Mouse (Mus musculus) CH12.LX (cell line): Measurements from ENCODE around the gene Ddx58. TPM values are rescaled to one million over a fixed set of nuclear protein-coding genes. Genes with fewer than 3 reads are reported as not detected.

Experiments used
- DNase-seq: peaks from one replicate; pipeline ENCODE4 v3.0.0-alpha.2; 2013; ENCODE audit errors: extremely low read depth
- H3K27ac ChIP-seq: 2 replicates; pipeline ENCODE4 v1.5.1; 2012; ENCODE audit warnings: low read depth, mild to moderate bottlenecking, control low read depth, moderate library complexity; ENCODE audit not compliant: insufficient read depth
- H3K27me3 ChIP-seq: replicated peaks from 2 replicates; pipeline ENCODE3; 2012; ENCODE audit warnings: inconsistent platforms
- H3K36me3 ChIP-seq, 2 experiments: replicated peaks in 1 of 2; 2 replicates each; pipeline versions ENCODE3 to v1.6.1; 2012; ENCODE audit warnings: inconsistent platforms in 1 of 2, low read length in 1 of 2, mild to moderate bottlenecking in 1 of 2, mixed read lengths in 1 of 2, moderate library complexity in 1 of 2; ENCODE audit not compliant: control insufficient read depth in 1 of 2, insufficient read depth in 1 of 2
- H3K4me1 ChIP-seq, 2 experiments: 2 replicates each; pipeline ENCODE4 v1.6.1; 2012; ENCODE audit warnings: inconsistent platforms in 1 of 2, moderate library complexity in 1 of 2; ENCODE audit not compliant: insufficient read depth in 2 of 2, control insufficient read depth in 1 of 2
- H3K4me2 ChIP-seq: 2 replicates; pipeline ENCODE4 v1.6.1; 2012; ENCODE audit warnings: low read depth, mild to moderate bottlenecking, control low read depth; ENCODE audit not compliant: poor library complexity, insufficient read depth, severe bottlenecking
- H3K4me3 ChIP-seq, 3 experiments: fragments of 150-350 bp in 1 of 3; sonication (generic) in 1 of 3; replicated peaks in 1 of 3; 2 replicates each; pipeline versions ENCODE3 to v1.5.1; 2011 to 2012; ENCODE audit warnings: low read depth in 2 of 3, low read length in 2 of 3, mild to moderate bottlenecking in 2 of 3, moderate library complexity in 2 of 3, control low read depth in 1 of 3, improper control_type of control experiment in 1 of 3, inconsistent platforms in 1 of 3, mixed read lengths in 1 of 3; ENCODE audit not compliant: poor library complexity in 1 of 3
- H3K79me2 ChIP-seq: replicated peaks from 2 replicates; pipeline ENCODE4 v1.6.1; 2012; ENCODE audit warnings: mild to moderate bottlenecking, moderate library complexity; ENCODE audit not compliant: control insufficient read depth, poor library complexity, insufficient read depth, severe bottlenecking; ENCODE audit errors: extremely low read depth
- H3K9ac ChIP-seq: 2 replicates; pipeline ENCODE4 v1.6.1; 2012; ENCODE audit warnings: low read depth, mild to moderate bottlenecking, control low read depth, moderate library complexity; ENCODE audit not compliant: insufficient read depth
- H3K9me3 ChIP-seq: replicated peaks from 2 replicates; pipeline ENCODE3; 2012; ENCODE audit warnings: low read length, inconsistent platforms, mixed read lengths
- BHLHE40 ChIP-seq: IDR thresholded peaks from 2 replicates; pipeline ENCODE4 v1.6.1; 2011; ENCODE audit warnings: mild to moderate bottlenecking, low read depth, low read length, improper control_type of control experiment
- CHD1 ChIP-seq: IDR thresholded peaks from 2 replicates; pipeline ENCODE4 v1.6.1; 2012; ENCODE audit warnings: low read depth, low read length, improper control_type of control experiment, inconsistent platforms
- CHD2 ChIP-seq: IDR thresholded peaks from 2 replicates; pipeline ENCODE4 v1.6.1; 2011; ENCODE audit warnings: low read length, improper control_type of control experiment
- CTCF ChIP-seq, 2 experiments: IDR thresholded peaks in 1 of 2; conservative IDR thresholded peaks in 1 of 2; 2 replicates each; pipeline ENCODE4 v1.5.1; 2011 to 2012; ENCODE audit warnings: low read depth in 2 of 2, low read length in 2 of 2, improper control_type of control experiment in 1 of 2, inconsistent platforms in 1 of 2, mild to moderate bottlenecking in 1 of 2, moderate library complexity in 1 of 2
- E2F4 ChIP-seq: IDR thresholded peaks from 2 replicates; pipeline ENCODE4 v1.6.1; 2011; ENCODE audit warnings: low read depth, low read length, improper control_type of control experiment; ENCODE audit not compliant: insufficient replicate concordance
- ETS1 ChIP-seq: conservative IDR thresholded peaks from 2 replicates; pipeline ENCODE4 v1.6.1; 2012; ENCODE audit warnings: low read depth, mild to moderate bottlenecking, inconsistent platforms, low read length, improper control_type of control experiment, moderate library complexity
- GABPA ChIP-seq: IDR thresholded peaks from 2 replicates; pipeline ENCODE4 v1.6.1; 2012; ENCODE audit warnings: low read depth, low read length, improper control_type of control experiment, inconsistent platforms; ENCODE audit not compliant: insufficient replicate concordance
- HCFC1 ChIP-seq: IDR thresholded peaks from 2 replicates; pipeline ENCODE4 v1.6.1; 2012; ENCODE audit warnings: low read depth, mild to moderate bottlenecking, inconsistent platforms, low read length, improper control_type of control experiment
- IRF4 ChIP-seq: IDR thresholded peaks from 2 replicates; pipeline ENCODE4 v1.6.1; 2014; ENCODE audit warnings: low read depth, mild to moderate bottlenecking, inconsistent platforms, low read length, improper control_type of control experiment
- JUN ChIP-seq: IDR thresholded peaks from 2 replicates; pipeline ENCODE4 v1.6.1; 2011; ENCODE audit warnings: low read depth, mild to moderate bottlenecking, low read length, improper control_type of control experiment, moderate library complexity; ENCODE audit not compliant: insufficient read depth
- JUND ChIP-seq: conservative IDR thresholded peaks from 2 replicates; pipeline ENCODE4 v1.6.1; 2011; ENCODE audit warnings: low read depth, low read length, improper control_type of control experiment
- KAT2A ChIP-seq: IDR thresholded peaks from 2 replicates; pipeline ENCODE4 v1.6.1; 2012; ENCODE audit warnings: low read length, improper control_type of control experiment, inconsistent platforms; ENCODE audit not compliant: insufficient replicate concordance
- MAFK ChIP-seq: IDR thresholded peaks from 2 replicates; pipeline ENCODE4 v1.6.1; 2011; ENCODE audit warnings: low read length, improper control_type of control experiment; ENCODE audit not compliant: insufficient replicate concordance
- MAX ChIP-seq: IDR thresholded peaks from 2 replicates; pipeline ENCODE4 v1.6.1; 2011; ENCODE audit warnings: low read length, improper control_type of control experiment
- MAZ ChIP-seq: IDR thresholded peaks from 2 replicates; pipeline ENCODE4 v1.6.1; 2012; ENCODE audit warnings: low read depth, mild to moderate bottlenecking, inconsistent platforms, low read length, improper control_type of control experiment, moderate library complexity
- MEF2A ChIP-seq: IDR thresholded peaks from 2 replicates; pipeline ENCODE4 v1.6.1; 2014; ENCODE audit warnings: low read depth, mild to moderate bottlenecking, inconsistent platforms, low read length, improper control_type of control experiment, borderline replicate concordance
- NRF1 ChIP-seq: IDR thresholded peaks from 2 replicates; pipeline ENCODE4 v1.6.1; 2014; ENCODE audit warnings: low read depth, mild to moderate bottlenecking, inconsistent platforms, low read length, improper control_type of control experiment, moderate library complexity
- PAX5 ChIP-seq: IDR thresholded peaks from 2 replicates; pipeline ENCODE4 v1.6.1; 2012; ENCODE audit warnings: low read length, inconsistent platforms, mixed read lengths
- POLR2AphosphoS2 ChIP-seq: IDR thresholded peaks from 2 replicates; pipeline ENCODE4 v1.6.1; 2011; ENCODE audit warnings: low read depth, low read length, improper control_type of control experiment
- SIN3A ChIP-seq: IDR thresholded peaks from 2 replicates; pipeline ENCODE4 v1.6.1; 2012; ENCODE audit warnings: low read length, improper control_type of control experiment, inconsistent platforms
- SMC3 ChIP-seq: IDR thresholded peaks from 2 replicates; pipeline ENCODE4 v1.6.1; 2011; ENCODE audit warnings: low read depth, low read length, improper control_type of control experiment
- TBP ChIP-seq: conservative IDR thresholded peaks from 2 replicates; pipeline ENCODE4 v1.6.1; 2011; ENCODE audit warnings: low read depth, low read length, improper control_type of control experiment
- UBTF ChIP-seq: IDR thresholded peaks from 2 replicates; pipeline ENCODE4 v1.6.1; 2012; ENCODE audit warnings: low read depth, mild to moderate bottlenecking, inconsistent platforms, low read length, improper control_type of control experiment, moderate library complexity
- USF1 ChIP-seq: IDR thresholded peaks from 2 replicates; pipeline ENCODE4 v1.6.1; 2014; ENCODE audit warnings: low read depth, mild to moderate bottlenecking, inconsistent platforms, low read length, improper control_type of control experiment
- USF2 ChIP-seq: conservative IDR thresholded peaks from 2 replicates; pipeline ENCODE4 v1.6.1; 2011; ENCODE audit warnings: low read depth, low read length, improper control_type of control experiment
- ZC3H11A ChIP-seq: IDR thresholded peaks from 2 replicates; pipeline ENCODE4 v1.6.1; 2012; ENCODE audit warnings: low read depth, mild to moderate bottlenecking, inconsistent platforms, low read length, improper control_type of control experiment
- ZKSCAN1 ChIP-seq: IDR thresholded peaks from 2 replicates; pipeline ENCODE4 v1.6.1; 2012; ENCODE audit warnings: low read depth, inconsistent platforms, low read length, improper control_type of control experiment, borderline replicate concordance
- ZMIZ1 ChIP-seq: IDR thresholded peaks from 2 replicates; pipeline ENCODE4 v1.6.1; 2012; ENCODE audit warnings: low read depth, mild to moderate bottlenecking, inconsistent platforms, low read length, improper control_type of control experiment
- ZNF384 ChIP-seq: IDR thresholded peaks from 2 replicates; pipeline ENCODE4 v1.6.1; 2012; ENCODE audit warnings: low read depth, low read length, improper control_type of control experiment, inconsistent platforms
- dilution Hi-C: fragments of 300-500 bp; cut with MboI; formaldehyde crosslinking; loops from 2 replicates; pipeline ENCODE4 v1.14.3; 2020; ENCODE audit warnings: low sequenced_read_pairs; ENCODE audit not compliant: extremely low pct_unique_long_range_greater_than_20kb, extremely low pct_ligation_motif_present
- in situ Hi-C: fragments of 300-500 bp; cut with MboI; formaldehyde crosslinking; loops from 3 replicates; pipeline ENCODE4 v1.14.3; 2019; ENCODE audit warnings: low sequenced_read_pairs, low pct_ligation_motif_present, low pct_unique_long_range_greater_than_20kb, mixed read lengths
- polyA plus RNA-seq: library from polyadenylated mRNA; unstranded; fragments of >175 nt; gene quantifications from 2 replicates; pipeline ENCODE4 v1.2.1, GENCODE M21; 2012; ENCODE audit warnings: low read depth; ENCODE audit not compliant: insufficient read length
- total RNA-seq, 2 experiments: library from RNA; depleted of rRNA; stranded (reverse); fragments of 300-350 nt in 1 of 2; fragments of >200 nt in 1 of 2; gene quantifications; 2 replicates each; pipeline ENCODE4 v1.2.3; 2012 to 2014

The Ddx58 gene
- total and polyA plus RNA-seq, 3 experiments, result 4.2 to 7.3 (median 6.6) TPM

- Histone ChIP-seq H3K27ac (no peak overlapping the region), H3K4me2 (no peak overlapping the region), H3K4me3 (no peak overlapping the region), H3K27me3 (no peaks in the 10 kb centered on the region), H3K36me3 (peaks cover 37 to 78% of the 10 kb centered on the region in 2 experiments), H3K4me1 (no peaks in the 10 kb centered on the region), H3K9ac (no peak overlapping the region), H3K9me3 (no peaks in the 10 kb centered on the region), H3K79me2 (no peaks in the 10 kb centered on the region)
- in situ Hi-C loops, result no loop called here
- dilution Hi-C loops, result no loop called here
- TF ChIP-seq GABPA (no peak), CHD1 (no peak), JUND (no peak), CTCF (conservative IDR thresholded peaks at IDR 0.05 in 1 of 2, IDR thresholded peaks at IDR 0.05 in 1 of 2; ENCODE audit: low read depth in 2 of 2, low read length in 2 of 2) (no peak), SMC3 (no peak), E2F4 (no peak), ETS1 (no peak), BHLHE40 (no peak), POLR2AphosphoS2 (no peak), ZNF384 (no peak), IRF4 (no peak), ZMIZ1 (no peak), KAT2A (no peak), HCFC1 (no peak), CHD2 (no peak), NRF1 (no peak), MAFK (no peak)
- no peak for DNase-seq
Measured at GRCm38 (mm10) chr4:40192246-40192645, 47.4 kb downstream of the Ddx58 start.

GRCm38 (mm10) chr4:40187956-40188355 lies 51.7 kb downstream of the Ddx58 start:
- no peaks in the 10 kb centered on the region for H3K9me3 ChIP-seq
- H3K27ac ChIP-seq, result no peak overlapping the region
- no peaks in the 10 kb centered on the region for H3K79me2 ChIP-seq
- TF ChIP-seq MAX (no peak), HCFC1 (no peak), JUN (no peak), ZMIZ1 (no peak), USF1 (no peak), PAX5 (no peak), UBTF (no peak), USF2 (no peak), TBP (no peak), ZKSCAN1 (no peak), SIN3A (no peak), ZNF384 (no peak), MAZ (no peak), BHLHE40 (no peak), IRF4 (no peak), ZC3H11A (no peak), GABPA (no peak), MAFK (no peak), MEF2A (no peak)
- H3K4me2 ChIP-seq, result no peak overlapping the region
- no peak for DNase-seq
- H3K9ac ChIP-seq, result no peak overlapping the region
- dilution Hi-C loops (no loop called here), in situ Hi-C loops (no loop called here)
- H3K4me1 ChIP-seq, result no peaks in the 10 kb centered on the region
- H3K4me3 ChIP-seq, result no peak overlapping the region
- no peaks in the 10 kb centered on the region for H3K27me3 ChIP-seq
- H3K36me3 ChIP-seq, result peaks cover 38 to 88% of the 10 kb centered on the region in 2 experiments
